Mouse (Mus musculus) G1E (cell line): ENCODE measurements at regions not wholly inside any gene's neighbourhood (a gene's known extent, or its start where the extent isn't known, plus 50 kb on each side); places are given as distances from the start of the nearest gene placed in this dataset.

Experiments used
- CTCF ChIP-seq: IDR thresholded peaks from 2 replicates; pipeline ENCODE4 v1.5.1; 2012; ENCODE audit warnings: low read depth, low read length, inconsistent platforms, mixed read lengths
- GATA1 ChIP-seq: IDR thresholded peaks from 2 replicates; pipeline ENCODE4 v1.6.1; 2012; ENCODE audit warnings: borderline replicate concordance, low read length, inconsistent platforms, mixed read lengths
- POLR2AphosphoS5 ChIP-seq: IDR thresholded peaks from 2 replicates; pipeline ENCODE4 v1.6.1; 2012; ENCODE audit warnings: low read depth, low read length, inconsistent platforms; ENCODE audit not compliant: insufficient replicate concordance

- no peak for TF ChIP-seq CTCF
- no peak for TF ChIP-seq GATA1
- no peak for TF ChIP-seq POLR2AphosphoS5
These were observed 461.5 kb upstream of the Btbd3 start for GRCm38 (mm10) chr2:137794841-137795240.
